Mouse (Mus musculus) liver, adult 2 months (tissue): ENCODE measurements around the gene Plekhs1. TPM values are rescaled to one million over a fixed set of nuclear protein-coding genes. Genes with fewer than 3 reads are reported as not detected.

Source experiments
- DNase-seq: peaks from one replicate; pipeline ENCODE4 v3.0.0-alpha.2; 2011; ENCODE audit warnings: low read depth, low spot score; ENCODE audit errors: extremely low read depth
- H3K27ac ChIP-seq: fragments of 200-500 bp; replicated peaks from 2 replicates; pipeline ENCODE4 v1.5.1; 2012; ENCODE audit warnings: low read depth, mild to moderate bottlenecking, control low read depth, inconsistent platforms, low read length; ENCODE audit not compliant: insufficient read depth
- H3K27me3 ChIP-seq: fragments of 200-500 bp; 2 replicates; pipeline ENCODE4 v1.6.1; 2012; ENCODE audit warnings: mild to moderate bottlenecking, moderate library complexity, low read length, inconsistent platforms; ENCODE audit not compliant: control insufficient read depth, insufficient read depth
- H3K36me3 ChIP-seq: fragments of 200-500 bp; 2 replicates; pipeline ENCODE4 v1.6.1; 2012; ENCODE audit warnings: low read length, inconsistent platforms; ENCODE audit not compliant: control insufficient read depth, insufficient read depth
- H3K4me1 ChIP-seq: fragments of 200-500 bp; 2 replicates; pipeline ENCODE4 v1.6.1; 2011; ENCODE audit warnings: low read length; ENCODE audit not compliant: control insufficient read depth, insufficient read depth
- H3K4me3 ChIP-seq: fragments of 200-500 bp; 2 replicates; pipeline ENCODE4 v1.5.1; 2011; ENCODE audit warnings: low read depth, mild to moderate bottlenecking, control low read depth, low read length, moderate library complexity; ENCODE audit not compliant: insufficient read depth
- H3K79me2 ChIP-seq: fragments of 200-500 bp; 2 replicates; pipeline ENCODE4 v1.6.1; 2012; ENCODE audit warnings: inconsistent platforms, mild to moderate bottlenecking, low read length, moderate library complexity; ENCODE audit not compliant: control insufficient read depth, insufficient read depth
- H3K9ac ChIP-seq: fragments of 200-500 bp; 2 replicates; pipeline ENCODE4 v1.6.1; 2012; ENCODE audit warnings: low read depth, mild to moderate bottlenecking, control low read depth, inconsistent platforms, low read length
- CTCF ChIP-seq: fragments of 200-500 bp; IDR thresholded peaks from 2 replicates; pipeline ENCODE4 v1.5.1; 2011; ENCODE audit warnings: low read depth, low read length, control low read depth
- POLR2A ChIP-seq: fragments of 200-500 bp; IDR thresholded peaks from 2 replicates; pipeline ENCODE4 v1.6.1; 2011; ENCODE audit warnings: low read length, control low read depth; ENCODE audit not compliant: insufficient read depth; ENCODE audit errors: extremely low read depth
- WGBS: fragments of 180-500 bp; shearing (Covaris S2); methylation state at CpG from one replicate; pipeline ENCODE4 v1.1.7; 2018; 5-methylcytosine and 5-hydroxymethylcytosine counted together
- polyA plus RNA-seq: library from polyadenylated mRNA; depleted of rRNA; stranded (reverse); fragments of >200 nt; gene quantifications from 2 replicates; pipeline ENCODE4 v1.2.3, GENCODE M21; 2012
- total RNA-seq: library from RNA; depleted of rRNA; stranded (reverse); fragments of >200 nt; gene quantifications from 2 replicates; pipeline ENCODE4 v1.2.3, GENCODE M21; 2014

Gene Plekhs1
- total and polyA plus RNA-seq, 2 experiments = 0.07 TPM; not detected in 1

GRCm38 (mm10) chr19:56424606-56425395 lies 36.6 kb upstream of the Plekhs1 start:
- DNase-seq = no peak
- Histone ChIP-seq H3K36me3 (no peaks in the 10 kb centered on the region), H3K79me2 (no peaks in the 10 kb centered on the region), H3K4me3 (no peak overlapping the region), H3K27ac (no peak overlapping the region), H3K4me1 (no peaks in the 10 kb centered on the region), H3K27me3 (no peaks in the 10 kb centered on the region), H3K9ac (no peak overlapping the region)
- whole genome bisulfite sequencing = 86% methylated on average over 17 of the region's 17 CpGs
- TF ChIP-seq POLR2A (no peak), CTCF (no peak)

GRCm38 (mm10) chr19:56425492-56425891 lies 35.9 kb upstream of the Plekhs1 start:
- Histone ChIP-seq H3K4me3 (no peak overlapping the region), H3K9ac (no peak overlapping the region), H3K27ac (no peak overlapping the region), H3K36me3 (no peaks in the 10 kb centered on the region), H3K79me2 (no peaks in the 10 kb centered on the region), H3K27me3 (no peaks in the 10 kb centered on the region), H3K4me1 (no peaks in the 10 kb centered on the region)
- 83% methylated on average over 9 of the region's 9 CpGs for WGBS
- no peak for DNase-seq
- TF ChIP-seq CTCF = no peak
- TF ChIP-seq POLR2A = no peak

GRCm38 (mm10) chr19:56430369-56430768 lies 31.1 kb upstream of the Plekhs1 start:
- Histone ChIP-seq H3K27me3 (no peaks in the 10 kb centered on the region), H3K36me3 (peaks cover 8% of the 10 kb centered on the region), H3K27ac (no peak overlapping the region), H3K4me1 (no peaks in the 10 kb centered on the region), H3K79me2 (no peaks in the 10 kb centered on the region), H3K9ac (no peak overlapping the region), H3K4me3 (no peak overlapping the region)
- TF ChIP-seq CTCF = 0 out of 2 replicates have a peak, but pooled peaks have one; percentile 5
- no peak for TF ChIP-seq POLR2A
- no peak for DNase-seq
- WGBS = 81% methylated on average over 8 of the region's 8 CpGs

GRCm38 (mm10) chr19:56432706-56433105 lies 28.7 kb upstream of the Plekhs1 start:
- Histone ChIP-seq H3K36me3 (peaks cover 12% of the 10 kb centered on the region), H3K79me2 (no peaks in the 10 kb centered on the region), H3K27ac (no peak overlapping the region), H3K27me3 (no peaks in the 10 kb centered on the region), H3K9ac (no peak overlapping the region), H3K4me1 (no peaks in the 10 kb centered on the region), H3K4me3 (no peak overlapping the region)
- no peak for TF ChIP-seq CTCF
- TF ChIP-seq POLR2A = no peak
- 95% methylated on average over 10 of the region's 10 CpGs for WGBS
- DNase-seq = no peak

GRCm38 (mm10) chr19:56433581-56433980 lies 27.9 kb upstream of the Plekhs1 start:
- Histone ChIP-seq H3K36me3 (peaks cover 15% of the 10 kb centered on the region), H3K4me1 (no peaks in the 10 kb centered on the region), H3K4me3 (no peak overlapping the region), H3K27ac (no peak overlapping the region), H3K9ac (no peak overlapping the region), H3K79me2 (no peaks in the 10 kb centered on the region), H3K27me3 (no peaks in the 10 kb centered on the region)
- no peak for TF ChIP-seq POLR2A
- TF ChIP-seq CTCF = no peak
- DNase-seq = no peak
- 96% methylated on average over 7 of the region's 7 CpGs for WGBS

GRCm38 (mm10) chr19:56436380-56436779 lies 25.1 kb upstream of the Plekhs1 start:
- Histone ChIP-seq H3K4me3 (no peak overlapping the region), H3K27ac (no peak overlapping the region), H3K36me3 (peaks cover 15% of the 10 kb centered on the region), H3K4me1 (no peaks in the 10 kb centered on the region), H3K79me2 (no peaks in the 10 kb centered on the region), H3K27me3 (no peaks in the 10 kb centered on the region), H3K9ac (no peak overlapping the region)
- no peak for DNase-seq
- WGBS = 94% methylated on average over 13 of the region's 13 CpGs
- TF ChIP-seq POLR2A (no peak), CTCF (no peak)
